Mouse (Mus musculus) bone marrow macrophage, adult 2 months (primary cell): ENCODE results near the gene Ube4a. TPM values are rescaled to one million over a fixed set of nuclear protein-coding genes. Genes with fewer than 3 reads are reported as not detected.

Source experiments
- H3K27ac ChIP-seq: 2 replicates; pipeline ENCODE4 v1.5.1; 2012; ENCODE audit warnings: low read depth, low read length; ENCODE audit not compliant: insufficient read depth
- H3K4me1 ChIP-seq: 2 replicates; pipeline ENCODE4 v1.6.1; 2012; ENCODE audit warnings: low read length; ENCODE audit not compliant: control insufficient read depth, insufficient read depth
- H3K4me3 ChIP-seq: 2 replicates; pipeline ENCODE4 v1.5.1; 2012; ENCODE audit warnings: mild to moderate bottlenecking, low read length, moderate library complexity; ENCODE audit not compliant: insufficient read depth
- CTCF ChIP-seq: IDR thresholded peaks from 2 replicates; pipeline ENCODE4 v1.5.1; 2012; ENCODE audit warnings: low read depth, mild to moderate bottlenecking, low read length, moderate library complexity
- POLR2A ChIP-seq: IDR thresholded peaks from 2 replicates; pipeline ENCODE4 v1.6.1; 2012; ENCODE audit warnings: mild to moderate bottlenecking, low read depth, low read length, borderline replicate concordance
- polyA plus RNA-seq: library from polyadenylated mRNA; stranded (reverse); fragments of >200 nt; gene quantifications from 2 replicates; pipeline ENCODE4 v1.2.4, GENCODE M21; 2012; ENCODE audit not compliant: missing spikeins, insufficient read depth, insufficient read length

The Ube4a gene
- polyA plus RNA-seq, 1 experiment: 48.0 TPM

DNA sequence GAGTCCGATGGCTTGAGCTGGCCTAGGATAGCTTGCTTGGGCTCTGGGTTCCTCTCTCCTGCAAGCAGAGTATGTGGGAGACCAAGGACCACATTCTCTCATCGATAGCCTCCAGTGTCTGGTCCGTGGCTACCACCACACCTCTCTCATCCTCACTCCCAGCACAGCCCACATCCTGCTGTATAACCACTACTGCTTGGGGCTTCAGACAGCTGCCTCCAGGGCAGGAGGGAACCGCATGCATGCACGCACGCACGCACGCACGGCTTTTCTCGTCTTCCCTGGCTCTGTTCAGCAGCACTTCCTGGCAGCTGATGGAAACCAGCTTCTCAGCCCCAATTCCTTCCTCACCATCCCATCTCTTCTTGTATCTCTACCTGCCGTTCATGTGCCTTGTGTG lies 32.7 kb upstream of the Ube4a start:
- Histone ChIP-seq H3K4me1 (no peaks in the 10 kb centered on the region), H3K27ac (no peak overlapping the region), H3K4me3 (no peak overlapping the region)
- no peak for TF ChIP-seq POLR2A
- TF ChIP-seq CTCF: no peak

DNA sequence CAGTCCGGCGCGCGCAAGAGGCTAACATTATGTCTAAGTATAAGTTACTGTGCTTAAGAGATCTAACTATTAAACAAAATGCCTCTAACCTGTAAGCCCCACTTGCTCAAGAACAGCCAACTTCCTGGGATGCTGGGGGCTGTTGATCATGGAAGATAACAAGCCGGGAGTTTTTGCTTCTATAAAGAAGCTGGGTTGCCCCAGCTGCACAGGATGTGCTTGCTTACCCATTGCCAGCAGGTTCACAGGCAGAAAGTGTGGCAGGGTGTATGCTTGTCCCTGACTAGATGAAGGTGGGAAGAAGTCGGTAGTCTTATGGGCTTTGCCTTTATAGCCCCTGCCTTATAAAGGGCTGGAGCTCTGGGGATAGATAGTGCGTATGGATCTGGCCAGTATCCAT lies 31.2 kb upstream of the Ube4a start:
- Histone ChIP-seq H3K27ac (no peak overlapping the region), H3K4me1 (no peaks in the 10 kb centered on the region), H3K4me3 (no peak overlapping the region)
- TF ChIP-seq POLR2A (no peak), CTCF (no peak)

DNA sequence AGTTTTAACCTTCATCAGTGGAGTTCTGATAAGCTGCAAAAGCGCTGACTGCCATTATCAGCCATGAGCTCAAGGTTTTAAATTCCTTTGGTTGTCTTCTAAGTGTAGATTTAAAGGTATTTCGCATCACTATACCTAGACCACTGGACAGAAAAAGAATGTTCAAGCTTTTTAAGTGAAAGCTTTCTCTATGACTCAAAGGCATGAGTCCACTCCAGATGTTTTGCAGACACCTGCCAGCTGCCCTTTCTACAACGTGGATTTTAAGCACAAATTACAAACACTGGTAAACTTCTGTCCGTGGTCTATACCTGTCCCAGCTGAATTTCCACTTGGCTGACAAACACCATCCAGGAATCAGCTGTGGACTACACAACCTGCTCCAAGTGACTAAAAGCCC lies 29.6 kb upstream of the Ube4a start:
- Histone ChIP-seq H3K4me1 (no peaks in the 10 kb centered on the region), H3K27ac (no peak overlapping the region), H3K4me3 (no peak overlapping the region)
- no peak for TF ChIP-seq POLR2A
- TF ChIP-seq CTCF: no peak

DNA sequence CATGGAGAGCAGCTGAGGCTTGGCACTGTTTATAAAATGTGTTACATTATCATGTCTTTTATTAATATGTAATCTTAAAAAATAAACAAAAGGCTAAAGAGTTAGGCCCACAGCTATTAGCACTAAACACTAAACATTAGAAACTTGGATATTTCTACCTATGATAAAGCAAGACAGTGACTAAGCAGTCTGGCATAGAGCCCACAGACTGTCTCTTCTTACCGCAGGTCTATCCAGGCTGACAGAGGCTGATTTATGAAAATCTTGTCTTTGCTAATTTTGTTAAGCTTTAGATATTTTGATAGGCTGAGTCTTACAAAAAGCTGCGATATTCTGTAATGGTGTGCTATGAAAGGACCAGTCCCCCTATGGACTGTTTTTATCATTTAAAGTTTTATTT lies 27.9 kb upstream of the Ube4a start:
- no peak overlapping the region for H3K4me3 ChIP-seq
- no peaks in the 10 kb centered on the region for H3K4me1 ChIP-seq
- no peak overlapping the region for H3K27ac ChIP-seq
- TF ChIP-seq POLR2A (no peak), CTCF (no peak)

DNA sequence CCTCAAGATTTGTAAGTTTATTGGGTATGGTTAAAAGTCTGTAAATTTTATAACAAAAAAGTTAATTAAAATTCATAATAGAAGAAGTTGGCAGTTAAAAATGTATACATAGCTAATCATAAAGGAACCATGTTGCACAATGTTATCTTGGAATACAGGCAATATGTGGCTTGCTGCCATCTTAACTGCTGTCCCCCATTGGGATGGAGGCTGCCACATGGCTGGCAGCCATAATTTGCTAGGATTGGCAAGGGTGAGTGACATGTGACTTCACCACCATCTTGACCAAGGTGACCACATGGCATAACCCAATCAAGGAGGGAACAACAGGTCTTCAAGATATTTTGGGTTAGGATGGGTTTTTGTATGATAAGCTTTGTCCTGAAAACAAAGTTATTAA lies 26.9 kb upstream of the Ube4a start:
- no peak overlapping the region for H3K4me3 ChIP-seq
- no peaks in the 10 kb centered on the region for H3K4me1 ChIP-seq
- H3K27ac ChIP-seq: no peak overlapping the region
- TF ChIP-seq POLR2A: no peak
- no peak for TF ChIP-seq CTCF

DNA sequence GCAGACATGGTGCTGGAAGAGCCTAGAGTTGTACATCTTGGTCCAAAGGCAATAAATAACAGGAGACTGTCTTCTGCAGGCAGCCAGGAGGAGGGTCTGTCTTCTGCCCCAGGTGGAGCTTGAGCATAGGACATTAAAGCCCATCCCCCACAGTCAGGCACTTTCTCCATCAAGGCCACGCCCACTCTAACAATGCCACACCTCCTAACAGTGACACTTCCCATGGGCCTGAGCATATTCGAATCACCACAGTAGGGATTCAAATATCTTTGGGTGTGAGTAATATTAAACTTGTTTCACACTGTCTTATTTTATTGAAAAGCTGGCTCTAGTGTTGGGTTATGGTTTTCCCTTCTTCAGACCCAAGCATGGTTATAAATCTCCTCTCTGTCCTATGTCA lies 26.4 kb upstream of the Ube4a start:
- TF ChIP-seq CTCF (no peak), POLR2A (no peak)
- Histone ChIP-seq H3K27ac (no peak overlapping the region), H3K4me1 (peaks cover 3% of the 10 kb centered on the region), H3K4me3 (no peak overlapping the region)

DNA sequence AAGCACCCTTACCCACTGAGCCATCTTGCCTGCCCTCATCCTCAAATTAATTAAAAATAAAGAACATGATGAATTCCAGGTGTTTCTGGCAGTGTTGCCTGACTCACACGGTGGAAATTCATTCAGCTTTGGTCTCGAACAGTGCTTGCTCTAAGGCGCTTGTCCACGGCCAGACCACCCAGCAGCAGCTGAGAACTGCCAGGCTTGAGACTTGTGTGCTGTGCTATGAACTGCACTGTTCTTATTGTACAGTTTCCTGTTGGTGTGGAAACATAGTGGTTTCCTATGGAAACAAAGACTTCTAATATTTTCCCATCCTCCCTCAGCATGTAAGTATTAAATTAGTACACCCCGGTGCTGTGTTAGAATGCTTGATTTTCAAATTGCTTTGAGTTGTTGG lies 21.6 kb upstream of the Ube4a start:
- peak overlapping the region; percentile 21; the same call in 1 of the 2 replicates for H3K27ac ChIP-seq
- peaks cover 11% of the 10 kb centered on the region for H3K4me1 ChIP-seq
- TF ChIP-seq POLR2A (no peak), CTCF (no peak)
- no peak overlapping the region for H3K4me3 ChIP-seq

DNA sequence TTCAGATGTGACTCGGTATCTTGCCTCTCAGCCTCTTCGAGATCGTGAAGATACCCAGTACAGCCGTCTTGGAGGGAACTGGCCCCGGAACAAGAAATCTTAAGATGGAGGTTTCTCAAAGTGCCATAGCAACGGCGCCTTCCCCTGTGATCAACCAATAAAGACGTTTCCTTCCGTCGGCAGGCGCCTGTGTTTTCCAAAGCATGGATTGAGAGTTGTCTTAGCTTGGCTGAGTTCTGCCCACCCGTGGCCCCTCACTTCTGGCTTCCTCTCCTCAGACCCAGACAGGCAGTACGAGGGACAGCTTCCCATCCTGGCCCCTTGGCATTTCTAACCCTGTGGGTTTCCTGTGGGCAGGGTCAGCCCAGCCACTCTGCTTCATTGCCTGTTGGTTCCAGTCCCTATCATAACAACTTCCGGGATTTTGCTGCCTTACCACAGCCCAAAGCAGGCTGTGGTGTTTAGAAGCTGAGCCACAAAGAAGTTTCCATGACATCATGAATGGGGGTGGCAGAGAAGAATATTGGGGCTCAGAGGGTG lies 20.9 kb upstream of the Ube4a start:
- TF ChIP-seq CTCF: no peak
- TF ChIP-seq POLR2A: no peak
- Histone ChIP-seq H3K4me1 (peaks cover 11% of the 10 kb centered on the region), H3K4me3 (peak overlapping the region; percentile 51), H3K27ac (peak overlapping the region; percentile 75)

DNA sequence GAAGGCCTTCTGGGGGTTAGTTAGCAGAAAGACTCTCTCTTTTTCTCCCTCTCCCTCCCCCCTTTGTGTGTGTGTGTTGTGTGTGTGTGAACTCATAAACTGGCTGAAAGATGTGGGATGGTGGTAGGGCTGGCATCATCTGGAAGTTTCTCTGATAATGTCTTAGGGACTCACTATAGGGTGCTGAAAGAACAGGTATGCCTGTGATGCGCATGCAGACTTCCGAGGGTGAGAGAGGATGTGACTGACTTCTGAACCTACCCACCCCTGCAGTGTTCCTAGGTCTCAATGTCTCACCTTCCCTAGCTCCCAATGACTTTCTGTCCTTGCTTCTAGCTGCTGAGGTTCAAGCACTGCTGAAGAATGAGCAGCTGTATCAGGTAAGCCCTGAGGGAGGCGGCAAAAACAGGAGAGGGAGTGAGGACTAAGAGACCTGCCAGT lies 20.3 kb upstream of the Ube4a start:
- no peak for TF ChIP-seq POLR2A
- no peak for TF ChIP-seq CTCF
- Histone ChIP-seq H3K4me1 (peaks cover 11% of the 10 kb centered on the region), H3K27ac (no peak overlapping the region), H3K4me3 (no peak overlapping the region)

DNA sequence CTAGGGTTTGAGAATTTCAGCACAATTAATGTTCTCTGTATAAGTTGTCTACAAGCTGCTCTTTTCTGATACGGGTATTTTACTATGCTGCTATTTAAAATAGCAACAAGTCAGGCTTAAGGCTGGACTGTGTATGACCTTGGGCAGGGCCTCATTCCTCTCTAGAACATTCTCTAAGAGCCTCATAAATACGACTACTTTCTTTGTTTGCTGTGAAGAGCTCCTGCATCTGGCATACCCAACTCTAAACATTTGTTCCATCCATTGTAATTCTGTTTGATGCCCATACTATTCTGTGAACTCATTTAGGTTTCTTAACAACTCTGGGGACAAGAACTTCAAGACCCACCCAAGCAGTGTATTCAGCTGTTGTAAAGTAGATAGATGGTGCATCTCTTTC lies 17.6 kb upstream of the Ube4a start:
- H3K4me3 ChIP-seq: no peak overlapping the region
- H3K4me1 ChIP-seq: peaks cover 11% of the 10 kb centered on the region
- TF ChIP-seq POLR2A (no peak), CTCF (no peak)
- H3K27ac ChIP-seq: no peak overlapping the region

DNA sequence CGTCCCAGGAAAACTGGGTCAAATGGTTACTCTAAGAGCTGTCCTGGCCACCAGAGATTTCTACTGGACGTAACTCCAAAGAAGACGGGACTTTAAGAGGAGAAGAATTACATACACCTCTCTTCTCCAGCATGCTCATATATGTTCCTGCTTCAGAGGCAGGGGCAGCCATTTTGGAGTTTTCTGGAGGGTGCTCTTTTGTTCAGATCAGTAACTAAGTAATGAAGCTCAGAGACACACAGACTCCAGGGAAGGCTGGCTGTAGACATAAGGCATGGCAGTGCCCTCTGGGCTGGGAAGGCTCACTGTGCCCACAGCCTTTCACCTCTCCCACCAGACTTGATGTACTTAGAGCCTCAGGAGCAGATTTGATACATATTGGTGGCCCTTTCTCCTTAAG lies 17.1 kb upstream of the Ube4a start:
- H3K4me1 ChIP-seq: peaks cover 11% of the 10 kb centered on the region
- H3K4me3 ChIP-seq: no peak overlapping the region
- TF ChIP-seq CTCF (no peak), POLR2A (no peak)
- H3K27ac ChIP-seq: no peak overlapping the region
